Mouse (Mus musculus): ENCODE results near the gene Ms4a10. TPM values are rescaled to one million over a fixed set of nuclear protein-coding genes. Genes with fewer than 3 reads are reported as not detected.

Ms4a10 gene
- not detected in 2 replicates for polyA plus RNA-seq (2012; rRNA removed; ENCODE audit: low replicate concordance)

DNA sequence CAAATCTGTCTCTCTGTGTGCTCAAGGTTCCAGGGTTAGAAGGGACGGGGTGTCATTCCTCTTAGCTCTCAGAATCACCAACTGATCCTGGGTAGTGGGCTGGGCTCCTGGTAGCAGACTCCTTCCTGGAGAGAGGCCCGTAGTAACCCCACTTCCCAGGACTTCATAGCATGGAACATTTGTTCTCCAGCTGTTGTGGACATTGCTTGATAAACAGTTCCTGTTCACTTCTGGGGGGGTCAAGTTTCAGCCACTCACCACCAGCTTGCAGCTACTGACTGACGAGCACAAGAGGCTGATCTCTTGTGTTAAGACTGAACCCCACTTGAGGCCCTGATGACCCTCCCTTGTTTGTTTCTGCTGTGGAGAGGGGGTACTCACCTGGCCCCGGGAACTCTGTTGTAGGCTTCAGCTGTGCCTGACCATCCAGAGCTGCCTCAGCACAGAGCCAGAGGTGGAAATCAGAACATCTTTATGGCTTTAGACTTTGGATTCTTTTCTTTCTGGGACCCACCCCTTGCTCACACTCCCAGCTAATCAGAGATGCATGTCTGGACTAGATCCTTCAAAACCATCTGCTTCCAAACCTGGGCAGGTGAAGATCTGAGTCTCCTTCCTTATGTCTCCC is at the start of gene Ms4a10:
Gene Ms4a10, minus strand, starts transcription at position 433 of the 628 bp plus-strand sequence.

DNA sequence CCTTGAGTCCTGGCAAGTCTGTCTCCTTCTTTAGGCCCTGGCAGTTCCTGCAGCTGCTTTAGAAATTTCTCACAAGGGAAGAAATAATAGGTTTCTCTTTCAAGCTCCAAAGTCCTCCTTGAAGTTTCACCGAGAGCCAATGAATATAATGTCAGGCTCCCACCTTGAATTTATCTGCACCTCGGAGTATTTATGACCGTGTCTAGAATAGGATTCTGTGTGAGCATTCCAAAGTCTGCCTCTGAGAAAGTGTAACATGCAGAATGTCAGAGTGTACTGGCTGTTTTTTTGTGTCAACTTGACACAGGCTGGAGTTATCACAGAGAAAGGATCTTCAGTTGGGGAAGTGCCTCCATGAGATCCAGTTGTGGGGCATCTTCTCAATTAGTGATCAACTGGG is 43.4 kb upstream of the Ms4a10 start, which contains the start of gene Ms4a18:
Gene Ms4a18, minus strand, starts transcription at position 141 of the 400 bp plus-strand sequence.

DNA sequence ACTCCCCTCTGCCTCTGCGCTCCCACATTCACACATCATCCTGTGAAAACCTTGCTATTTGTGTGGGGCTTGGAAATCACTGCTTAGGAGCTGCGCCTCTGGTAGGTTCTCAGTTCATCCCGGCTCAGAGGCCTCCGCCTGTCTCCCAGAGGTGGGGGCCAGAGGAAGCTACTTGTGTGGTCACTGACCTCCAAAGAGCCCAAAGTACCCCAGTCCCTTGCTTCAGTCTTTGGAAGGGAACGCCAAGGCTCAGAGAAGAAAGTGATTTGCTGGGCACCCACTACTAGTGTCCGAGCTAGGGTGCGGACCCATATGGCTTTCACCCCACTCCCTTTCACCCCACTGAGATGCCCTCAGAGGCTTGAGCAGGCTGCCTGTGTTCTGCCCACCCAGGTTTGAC is 18.7 kb upstream of the Ms4a10 start, which contains the start of gene Ms4a15:
Gene Ms4a15, minus strand, starts transcription at position 101 of the 400 bp plus-strand sequence.

DNA sequence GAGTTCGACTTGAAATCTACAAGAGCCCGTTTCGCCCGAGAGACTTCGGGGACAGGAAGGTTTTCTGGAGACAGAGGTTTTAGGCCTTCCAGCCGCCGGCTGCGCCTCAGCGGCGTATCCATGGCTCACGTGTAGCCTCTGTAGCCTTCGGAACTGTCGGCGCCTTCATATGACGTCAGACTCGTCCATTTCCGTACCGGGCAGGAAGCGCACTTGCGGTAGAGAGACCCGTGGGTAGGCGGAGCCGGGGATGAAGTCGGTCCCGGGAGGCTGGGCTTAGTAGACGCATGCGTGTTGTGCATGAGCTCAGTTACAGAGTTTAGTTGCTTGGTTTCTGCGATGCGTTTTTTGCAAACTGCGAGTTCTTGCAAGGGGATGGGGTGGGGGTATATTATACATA is 25.4 kb downstream of the Ms4a10 start, which contains the start of gene Ccdc86:
Gene Ccdc86, minus strand, starts transcription at position 155 of the 400 bp plus-strand sequence.

DNA sequence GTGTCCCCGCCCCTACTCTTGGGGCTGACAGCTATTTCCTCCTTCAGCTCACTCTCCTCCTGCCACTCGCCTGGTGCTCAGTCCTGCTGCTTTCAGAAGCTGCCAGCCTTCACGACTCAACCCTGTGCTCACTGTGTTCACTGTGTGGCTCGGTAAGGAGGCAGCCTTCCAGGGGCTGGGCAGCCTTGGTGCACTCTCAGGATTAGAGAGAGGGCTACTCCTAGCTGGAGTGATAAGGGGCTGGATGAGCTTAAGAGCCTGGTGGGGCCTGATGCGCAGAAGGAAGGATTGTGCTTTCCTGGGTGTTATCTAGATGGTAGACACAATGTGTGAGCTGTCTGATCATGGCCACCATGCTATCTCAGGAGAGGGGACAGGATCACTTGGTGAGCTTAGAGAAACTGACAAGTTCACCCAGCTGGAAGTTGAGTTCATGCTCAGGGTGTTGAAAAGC is 37.3 kb downstream of the Ms4a10 start, which contains the start of gene Ptgdr2:
Gene Ptgdr2, plus strand, starts transcription at position 51 of the 454 bp plus-strand sequence.

DNA sequence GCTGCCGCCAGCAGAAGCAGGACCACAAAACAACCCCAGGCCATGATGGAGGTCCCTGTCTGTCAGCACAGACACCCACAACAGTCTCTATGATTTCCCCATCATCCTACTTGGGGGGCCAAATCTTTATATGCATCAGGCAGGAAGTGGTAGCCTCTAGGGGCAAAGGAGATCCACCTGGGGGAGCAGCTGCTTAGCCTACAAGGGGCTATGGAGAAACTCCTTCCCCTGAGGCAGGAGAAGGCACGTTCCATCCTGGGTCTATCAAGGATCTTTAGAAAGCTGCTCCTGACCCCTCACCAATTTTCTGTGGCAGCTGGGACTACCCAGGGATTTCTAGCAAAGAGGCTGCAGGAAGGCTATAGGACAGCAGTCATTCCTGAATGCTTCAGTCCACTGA is 53.9 kb downstream of the Ms4a10 start, which contains the start of gene Zp1:
Gene Zp1, minus strand, starts transcription at position 101 of the 400 bp plus-strand sequence.

Other genes starting within 250 kb of the Ms4a10 start
- 23.5 and 40.4 TPM in 2 replicates for gene Cd5, start 235.7 kb downstream of the Ms4a10 start, polyA plus RNA-seq (2012; rRNA removed; ENCODE audit: low replicate concordance)
- 28.7 and 46.6 TPM in 2 replicates for gene Cd6, start 144.6 kb downstream of the Ms4a10 start, polyA plus RNA-seq (2012; rRNA removed; ENCODE audit: low replicate concordance)
- gene Slc15a3, start 134.9 kb downstream of the Ms4a10 start, polyA plus RNA-seq (2012; rRNA removed; ENCODE audit: low replicate concordance), result 15.3 and 24.6 TPM in 2 replicates
- gene Tmem132a, start 104.7 kb downstream of the Ms4a10 start, polyA plus RNA-seq (2012; rRNA removed; ENCODE audit: low replicate concordance), result 21.3 and 34.9 TPM in 2 replicates
- gene Tmem109, start 92.7 kb downstream of the Ms4a10 start, polyA plus RNA-seq (2012; rRNA removed; ENCODE audit: low replicate concordance), result 153 and 263 TPM in 2 replicates
- 222 and 340 TPM in 2 replicates for gene Prpf19, start 79.4 kb downstream of the Ms4a10 start, polyA plus RNA-seq (2012; rRNA removed; ENCODE audit: low replicate concordance)
- 0.10 and 0.12 TPM in 2 replicates for gene Zp1, start 54.0 kb downstream of the Ms4a10 start, polyA plus RNA-seq (2012; rRNA removed; ENCODE audit: low replicate concordance)
- gene Ptgdr2, start 37.5 kb downstream of the Ms4a10 start, polyA plus RNA-seq (2012; rRNA removed; ENCODE audit: low replicate concordance), result 1.4 and 4.2 TPM in 2 replicates
- 7.2 and 9.0 TPM in 2 replicates for gene Ccdc86, start 25.4 kb downstream of the Ms4a10 start, polyA plus RNA-seq (2012; rRNA removed; ENCODE audit: low replicate concordance)
- 0.36 TPM in 1 of 2 replicates, not detected in the other for gene Ms4a15, start 18.6 kb upstream of the Ms4a10 start, polyA plus RNA-seq (2012; rRNA removed; ENCODE audit: low replicate concordance)
- not detected in 2 replicates for gene Ms4a18, start 43.4 kb upstream of the Ms4a10 start, polyA plus RNA-seq (2012; rRNA removed; ENCODE audit: low replicate concordance)
- 6.6 and 18.8 TPM in 2 replicates for gene Ms4a8a, start 106.4 kb upstream of the Ms4a10 start, polyA plus RNA-seq (2012; rRNA removed; ENCODE audit: low replicate concordance)
- gene 1700017D01Rik, start 156.2 kb upstream of the Ms4a10 start, polyA plus RNA-seq (2012; rRNA removed; ENCODE audit: low replicate concordance), result not detected in 2 replicates
- not detected in 2 replicates for gene 1700025F22Rik, start 190.7 kb upstream of the Ms4a10 start, polyA plus RNA-seq (2012; rRNA removed; ENCODE audit: low replicate concordance)
- not detected in 2 replicates for gene Ms4a13, start 222.1 kb upstream of the Ms4a10 start, polyA plus RNA-seq (2012; rRNA removed; ENCODE audit: low replicate concordance)

All from mammary gland, adult 2 months (tissue).